Comparison of ENCODE assay signal across 18 mouse cellular contexts in genomic region chr8:75013964-75014363, GRCm38 (mm10).
"Had no signal": no experiment of that assay in that cellular context is flagged by ENCODE, and none has a peak within 500 bp of the region (broad histone marks: within the 10 kb centered on the region; RNA-seq: fewer than 3 reads in every experiment).

No protein-coding gene starts in this region.

- H3K4me3 ChIP-seq: layer of hippocampus, adult 2 months; left cerebral cortex, adult 2 months had no signal

- H3K9ac ChIP-seq: liver, embryonic 14.5 days; liver, postnatal 0 days; lung, embryonic 14.5 days had no signal

- DNase-seq: kidney, postnatal 14 days; kidney, postnatal 4 days; layer of hippocampus, postnatal 36 days; liver, postnatal 0 days; lung, embryonic 14.5 days; midbrain, embryonic 14.5 days; right cerebral cortex, adult 18-20 months; right cerebral cortex, postnatal 14 days; right cerebral cortex, postnatal 4 days; thymus, adult 2 months; thymus, postnatal 14 days; thymus, postnatal 4 days had no signal

- H3K27ac ChIP-seq: layer of hippocampus, adult 2 months; left cerebral cortex, adult 2 months; liver, embryonic 14.5 days; macrophage; stomach, postnatal 0 days had no signal

- ATAC-seq: liver, postnatal 0 days; lung, postnatal 0 days had no signal
